Mouse (Mus musculus): ENCODE results near the gene Mthfd1. TPM values are rescaled to one million over a fixed set of nuclear protein-coding genes. Genes with fewer than 3 reads are reported as not detected.

Gene Mthfd1
- polyA plus RNA-seq, 1 experiment from 2014 or later = 74.6 TPM

- Histone ChIP-seq H3K9ac (no peak overlapping the region), H3K4me3 (no peak overlapping the region), H3K4me2 (replicated peaks) (no peak overlapping the region), H3K9me3 (no peaks in the 10 kb centered on the region), H3K27me3 (no peaks in the 10 kb centered on the region), H3K36me3 (no peaks in the 10 kb centered on the region), H3K4me1 (no peaks in the 10 kb centered on the region), H3K27ac (no peak overlapping the region)
- ATAC-seq (ENCODE audit: low FRiP score, low read depth) = no peak
- 85% methylated on average over 5 of the region's 5 CpGs for WGBS
Observed at GRCm38 (mm10) chr12:76335641-76336040, 80.5 kb downstream of the Mthfd1 start.

- Histone ChIP-seq H3K4me1 (no peaks in the 10 kb centered on the region), H3K27ac (no peak overlapping the region), H3K36me3 (no peaks in the 10 kb centered on the region), H3K4me3 (no peak overlapping the region), H3K27me3 (no peaks in the 10 kb centered on the region), H3K4me2 (replicated peaks) (no peak overlapping the region), H3K9me3 (no peaks in the 10 kb centered on the region), H3K9ac (no peak overlapping the region)
- no peak for ATAC-seq (ENCODE audit: low FRiP score, low read depth)
- WGBS = 82% methylated on average over 17 of the region's 17 CpGs
Observed at GRCm38 (mm10) chr12:76336111-76336965, 81.2 kb downstream of the Mthfd1 start.

- Histone ChIP-seq H3K4me3 (no peak overlapping the region), H3K4me2 (replicated peaks) (no peak overlapping the region), H3K36me3 (peaks cover 5% of the 10 kb centered on the region; the same call in 1 of the 2 replicates), H3K4me1 (no peaks in the 10 kb centered on the region), H3K9me3 (no peaks in the 10 kb centered on the region), H3K27me3 (no peaks in the 10 kb centered on the region), H3K27ac (no peak overlapping the region), H3K9ac (no peak overlapping the region)
- no peak for ATAC-seq (ENCODE audit: low FRiP score, low read depth)
- WGBS = 13% methylated on average over 4 of the region's 4 CpGs
Observed at GRCm38 (mm10) chr12:76341080-76341479, 86.0 kb downstream of the Mthfd1 start.

- Histone ChIP-seq H3K36me3 (peaks cover 30% of the 10 kb centered on the region), H3K9ac (no peak overlapping the region), H3K9me3 (no peaks in the 10 kb centered on the region), H3K27me3 (no peaks in the 10 kb centered on the region), H3K4me1 (0 out of 2 replicates have a peak, but pooled peaks cover 3% of the 10 kb centered on the region), H3K4me3 (no peak overlapping the region), H3K4me2 (replicated peaks) (no peak overlapping the region), H3K27ac (no peak overlapping the region)
- no peak for ATAC-seq (ENCODE audit: low FRiP score, low read depth)
- 66% methylated on average over 6 of the region's 6 CpGs for WGBS
Observed at GRCm38 (mm10) chr12:76345759-76346455, 90.8 kb downstream of the Mthfd1 start.

- Histone ChIP-seq H3K4me3 (no peak overlapping the region), H3K4me2 (replicated peaks) (no peak overlapping the region), H3K36me3 (peaks cover 47% of the 10 kb centered on the region), H3K27me3 (no peaks in the 10 kb centered on the region), H3K9me3 (no peaks in the 10 kb centered on the region), H3K27ac (no peak overlapping the region), H3K9ac (no peak overlapping the region), H3K4me1 (0 out of 2 replicates have a peak, but pooled peaks cover 3% of the 10 kb centered on the region)
- WGBS = 69% methylated on average over 8 of the region's 8 CpGs
- ATAC-seq (ENCODE audit: low FRiP score, low read depth) = no peak
Observed at GRCm38 (mm10) chr12:76349680-76350220, 94.7 kb downstream of the Mthfd1 start.

GRCm38 (mm10) chr12:76360868-76361267 lies 105.8 kb downstream of the Mthfd1 start:
- 59% methylated on average over 1 of the region's 1 CpGs for WGBS

GRCm38 (mm10) chr12:76361405-76362302 lies 106.6 kb downstream of the Mthfd1 start:
- Histone ChIP-seq H3K9ac (no peak overlapping the region), H3K27ac (no peak overlapping the region), H3K4me2 (replicated peaks) (no peak overlapping the region), H3K4me3 (no peak overlapping the region), H3K36me3 (peaks cover 8% of the 10 kb centered on the region), H3K4me1 (peaks cover 17% of the 10 kb centered on the region), H3K9me3 (no peaks in the 10 kb centered on the region), H3K27me3 (no peaks in the 10 kb centered on the region)
- WGBS = 54% methylated on average over 9 of the region's 9 CpGs
- ATAC-seq (ENCODE audit: low FRiP score, low read depth) = no peak

More at GRCm38 (mm10) chr12:76360868-76361267, 105.8 kb downstream of the Mthfd1 start:
- peaks cover 11% of the 10 kb centered on the region for H3K4me1 ChIP-seq
- H3K4me2 ChIP-seq (replicated peaks) = no peak overlapping the region
- peaks cover 8% of the 10 kb centered on the region for H3K36me3 ChIP-seq
- no peak overlapping the region for H3K27ac ChIP-seq
- H3K27me3 ChIP-seq = no peaks in the 10 kb centered on the region
- no peak overlapping the region for H3K9ac ChIP-seq
- H3K9me3 ChIP-seq = no peaks in the 10 kb centered on the region
- H3K4me3 ChIP-seq = no peak overlapping the region
- no peak for ATAC-seq (ENCODE audit: low FRiP score, low read depth)

- Histone ChIP-seq H3K9ac (no peak overlapping the region), H3K27me3 (no peaks in the 10 kb centered on the region), H3K27ac (no peak overlapping the region), H3K4me1 (peaks cover 24% of the 10 kb centered on the region), H3K4me2 (replicated peaks) (no peak overlapping the region), H3K9me3 (no peaks in the 10 kb centered on the region), H3K4me3 (no peak overlapping the region), H3K36me3 (peaks cover 5% of the 10 kb centered on the region)
- ATAC-seq (ENCODE audit: low FRiP score, low read depth) = no peak
- WGBS = 81% methylated on average over 9 of the region's 9 CpGs
Observed at GRCm38 (mm10) chr12:76362303-76362676, 107.2 kb downstream of the Mthfd1 start.

GRCm38 (mm10) chr12:76366276-76366675 lies 111.2 kb downstream of the Mthfd1 start:
- peaks cover 38% of the 10 kb centered on the region for H3K4me1 ChIP-seq
- no peak overlapping the region for H3K27ac ChIP-seq
- H3K9ac ChIP-seq = peak overlapping the region; percentile 26; the same call in 1 of the 2 replicates
- H3K4me3 ChIP-seq = no peak overlapping the region
- no peak for ATAC-seq (ENCODE audit: low FRiP score, low read depth)
- H3K9me3 ChIP-seq = no peaks in the 10 kb centered on the region
- H3K36me3 ChIP-seq = no peaks in the 10 kb centered on the region
- H3K4me2 ChIP-seq (replicated peaks) = no peak overlapping the region
- 84% methylated on average over 3 of the region's 3 CpGs for WGBS
- no peaks in the 10 kb centered on the region for H3K27me3 ChIP-seq

- Histone ChIP-seq H3K27me3 (no peaks in the 10 kb centered on the region), H3K27ac (peak overlapping the region; percentile 100; the same call in 1 of the 2 replicates), H3K36me3 (no peaks in the 10 kb centered on the region), H3K9me3 (no peaks in the 10 kb centered on the region), H3K4me2 (replicated peaks) (peak overlapping the region; percentile 92), H3K9ac (peak overlapping the region; percentile 99), H3K4me3 (peak overlapping the region; percentile 95), H3K4me1 (peaks cover 39% of the 10 kb centered on the region)
- WGBS = 11% methylated on average over 14 of the region's 14 CpGs
- no peak for ATAC-seq (ENCODE audit: low FRiP score, low read depth)
Observed at GRCm38 (mm10) chr12:76367096-76367995, 112.2 kb downstream of the Mthfd1 start.

Data from limb, embryonic 13.5 days (tissue).